Mouse (Mus musculus): ENCODE measurements around the gene Pgbd5.

- no peak for TF ChIP-seq POLR2A (IDR thresholded peaks at IDR 0.05; ENCODE audit: insufficient read depth, low read depth, low read length)
- no peak for TF ChIP-seq CTCF (IDR thresholded peaks at IDR 0.05; ENCODE audit: insufficient read depth, low read depth, low read length)
Observed at GRCm38 (mm10) chr8:124418185-124418584, 21.3 kb downstream of the Pgbd5 start.

All from olfactory bulb, adult 2 months (tissue).